Mouse (Mus musculus) granulocyte monocyte progenitor cell, adult 5-6 weeks (primary cell): ENCODE measurements around the gene Cdkal1. TPM values are rescaled to one million over a fixed set of nuclear protein-coding genes. Genes with fewer than 3 reads are reported as not detected.

Experiments
- ATAC-seq: replicated peaks from 2 replicates; pipeline ENCODE4 v1.8.0; 2016; ENCODE audit warnings: mild to moderate bottlenecking, moderate TSS enrichment, inconsistent platforms; ENCODE audit not compliant: poor library complexity, severe bottlenecking
- total RNA-seq, 2 experiments: library from RNA; stranded (forward) in 1 of 2; stranded (reverse) in 1 of 2; fragments of 200-712, 200-1000 nt in 1 of 2; fragments of >200 nt in 1 of 2; fragmentation: Nextera tagmentation in 1 of 2; gene quantifications; 2 replicates each; pipeline ENCODE4 v1.2.3; 2014 to 2017

Gene Cdkal1
- total RNA-seq, 2 experiments from 2014 or later: 21.8 to 30.4 TPM

- no peak for ATAC-seq
Measured at GRCm38 (mm10) chr13:29218594-29219230, 636.8 kb downstream of the Cdkal1 start.

DNA sequence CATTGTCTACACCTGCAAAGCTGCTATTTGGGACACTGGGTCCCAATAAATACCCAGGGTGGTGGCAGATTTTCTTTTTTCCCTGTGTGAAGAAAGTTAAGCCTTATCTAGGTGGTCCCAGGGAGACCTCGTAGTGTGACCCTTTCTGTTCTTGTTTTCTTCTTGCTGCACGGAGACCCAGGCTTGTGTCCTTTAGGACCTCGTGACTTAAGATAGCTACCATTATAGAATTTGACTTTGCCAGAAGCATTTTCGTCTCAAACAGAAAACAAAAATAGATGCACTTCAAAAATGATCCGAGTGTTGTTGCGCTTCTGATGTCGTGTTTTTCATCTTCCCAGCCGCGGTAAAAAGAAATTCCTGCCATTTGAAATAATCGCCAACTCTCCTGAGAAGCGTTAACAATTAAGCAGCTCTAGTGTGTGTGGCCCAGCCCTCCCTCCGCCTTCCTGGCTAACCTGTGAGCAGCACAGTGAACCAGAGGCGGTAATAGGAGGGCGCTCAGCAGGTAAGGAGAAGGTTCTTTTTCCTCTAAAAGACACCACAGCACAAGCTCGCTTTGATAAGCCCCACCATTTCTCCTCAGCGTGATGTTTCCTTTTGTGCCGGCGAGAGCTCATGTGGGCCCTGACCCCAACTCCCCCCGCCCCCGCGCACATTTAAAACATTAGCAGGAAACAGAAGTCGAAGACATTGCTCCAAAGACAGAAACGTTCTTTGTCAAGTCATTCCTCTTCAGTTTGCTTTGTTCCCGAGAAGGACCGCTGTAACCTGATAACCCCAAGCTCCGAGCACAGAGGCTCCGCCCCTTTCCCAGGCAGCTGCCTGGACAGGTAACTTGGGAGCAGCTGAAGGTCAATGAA lies 645.1 kb downstream of the Cdkal1 start:
- ATAC-seq: peak; percentile 50; the same call in 1 of the 2 replicates

DNA sequence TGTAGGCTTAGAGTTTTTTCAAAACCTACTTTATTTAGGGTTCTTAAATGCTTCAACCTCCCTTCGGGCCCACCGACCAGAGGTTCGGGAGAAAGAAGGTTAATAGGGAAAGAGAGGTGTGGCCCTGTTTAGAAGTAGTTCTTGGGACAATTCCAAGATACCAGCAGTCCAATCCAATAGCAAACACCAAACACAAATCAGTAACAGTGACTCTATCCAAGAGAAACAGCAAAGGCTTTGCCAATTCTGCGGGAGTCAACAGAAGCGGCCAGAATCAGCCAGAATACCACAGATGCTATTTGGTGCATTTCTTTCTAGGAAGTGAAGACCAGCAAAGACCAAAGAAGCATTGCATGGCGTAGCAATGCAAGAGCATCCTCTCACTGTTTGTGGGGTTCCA lies 646.7 kb downstream of the Cdkal1 start:
- ATAC-seq: no peak

DNA sequence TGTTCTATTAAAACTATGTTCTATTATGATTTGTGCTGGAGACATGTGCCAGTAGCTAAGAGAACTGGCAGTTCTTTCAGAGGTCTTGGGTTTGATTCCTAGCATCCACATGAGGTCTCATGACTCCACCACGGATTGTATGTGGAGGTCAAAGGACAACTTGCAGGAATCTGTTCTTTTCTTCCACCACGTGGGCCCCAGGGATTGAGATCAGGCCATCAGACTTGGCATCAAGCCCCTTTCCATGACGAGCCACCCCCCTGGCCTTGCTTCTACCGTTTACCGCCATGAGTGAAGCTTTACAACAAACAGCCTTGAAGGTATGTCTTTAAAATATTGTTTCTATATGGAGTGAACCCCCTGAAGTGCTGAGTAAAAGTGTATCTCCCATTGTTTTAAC lies 651.6 kb downstream of the Cdkal1 start:
- no peak for ATAC-seq

- no peak for ATAC-seq
Measured at GRCm38 (mm10) chr13:29203426-29203825, 652.0 kb downstream of the Cdkal1 start.

DNA sequence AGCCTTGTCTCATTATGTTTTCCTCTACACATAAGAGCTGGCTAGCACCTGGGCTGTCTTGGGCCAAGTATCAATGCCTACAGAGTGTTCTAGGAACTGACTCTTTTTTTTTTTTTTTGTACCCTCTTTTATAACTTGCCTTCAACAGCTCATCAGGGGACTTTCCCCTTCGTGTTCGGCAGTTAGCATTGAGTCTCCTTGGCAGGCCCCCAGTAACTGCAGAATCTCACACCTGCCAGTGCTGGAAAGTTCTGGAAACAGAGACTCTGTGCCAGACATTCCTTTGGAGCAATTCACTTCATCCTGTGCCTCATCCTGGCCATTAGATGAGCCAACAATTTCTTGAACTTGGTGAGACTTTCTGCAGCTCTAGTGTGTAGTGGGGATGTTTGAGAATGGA lies 652.9 kb downstream of the Cdkal1 start:
- ATAC-seq: no peak

GRCm38 (mm10) chr13:29199679-29200078 lies 655.8 kb downstream of the Cdkal1 start:
- no peak for ATAC-seq

- no peak for ATAC-seq
Measured at GRCm38 (mm10) chr13:29196798-29197498, 658.5 kb downstream of the Cdkal1 start.

- ATAC-seq: no peak
Measured at GRCm38 (mm10) chr13:29195722-29196121, 659.8 kb downstream of the Cdkal1 start.

DNA sequence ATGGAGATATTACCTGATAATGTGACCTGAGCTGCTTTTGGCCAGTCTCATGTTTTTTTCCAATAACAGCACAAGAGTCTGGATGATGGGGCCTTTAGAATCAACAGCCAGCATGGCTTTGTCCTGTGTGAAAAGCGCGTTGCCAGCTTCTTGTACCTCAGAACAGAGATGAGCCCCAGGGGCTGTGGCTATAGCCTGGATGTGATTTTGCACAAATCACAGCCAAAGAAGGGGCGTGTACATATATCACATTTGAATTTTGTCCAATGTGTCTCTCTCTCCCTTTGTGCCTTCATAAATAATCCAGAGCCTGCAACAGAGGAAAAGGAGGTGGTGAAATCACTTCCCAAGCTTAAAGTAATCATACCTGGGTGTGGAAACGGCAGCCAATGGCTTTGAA lies 660.5 kb downstream of the Cdkal1 start:
- ATAC-seq: no peak

DNA sequence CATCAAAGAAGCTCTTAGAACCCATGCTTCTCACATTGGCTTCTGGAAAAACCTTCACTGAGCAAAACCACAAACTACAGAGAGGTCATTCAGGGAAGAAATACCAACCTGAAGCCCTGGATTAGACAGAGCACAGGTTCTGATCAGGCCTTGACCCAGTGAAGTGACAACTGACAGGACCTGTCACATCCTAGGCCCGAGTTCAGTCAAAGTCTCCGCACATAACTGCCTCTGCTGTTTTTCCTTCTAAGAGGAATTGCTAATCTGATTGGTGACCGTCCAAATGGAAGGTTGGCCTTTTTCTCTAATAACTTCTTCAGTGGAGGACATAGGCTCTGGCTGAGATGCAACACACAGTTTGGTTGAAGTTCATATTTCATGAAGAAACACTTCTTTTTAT lies 662.8 kb downstream of the Cdkal1 start:
- ATAC-seq: no peak

GRCm38 (mm10) chr13:29190548-29190947 lies 664.9 kb downstream of the Cdkal1 start:
- no peak for ATAC-seq

- no peak for ATAC-seq
Measured at GRCm38 (mm10) chr13:29186748-29187147, 668.7 kb downstream of the Cdkal1 start.

DNA sequence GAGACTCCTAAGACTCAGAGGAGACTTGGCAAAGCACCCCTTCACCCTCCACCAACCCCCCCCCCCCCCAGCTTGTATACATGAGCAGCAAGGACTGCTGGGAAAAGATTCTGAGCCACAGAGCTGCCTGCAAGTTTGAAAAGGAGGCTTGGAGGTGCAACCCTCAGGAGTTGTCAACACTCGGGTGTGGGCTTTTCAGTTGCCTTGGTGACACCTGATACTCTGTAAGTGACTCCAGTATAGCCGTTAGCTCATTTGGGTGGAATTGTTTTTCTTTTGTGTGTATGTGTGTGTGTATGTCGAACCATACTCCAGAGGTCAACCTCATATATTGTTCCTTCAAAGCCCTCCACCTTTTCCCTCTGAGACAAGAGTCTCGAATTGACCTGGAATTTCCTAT lies 669.9 kb downstream of the Cdkal1 start:
- ATAC-seq: no peak

GRCm38 (mm10) chr13:29184545-29184944 lies 670.9 kb downstream of the Cdkal1 start:
- no peak for ATAC-seq

- no peak for ATAC-seq
Measured at GRCm38 (mm10) chr13:29179861-29180260, 675.6 kb downstream of the Cdkal1 start.

DNA sequence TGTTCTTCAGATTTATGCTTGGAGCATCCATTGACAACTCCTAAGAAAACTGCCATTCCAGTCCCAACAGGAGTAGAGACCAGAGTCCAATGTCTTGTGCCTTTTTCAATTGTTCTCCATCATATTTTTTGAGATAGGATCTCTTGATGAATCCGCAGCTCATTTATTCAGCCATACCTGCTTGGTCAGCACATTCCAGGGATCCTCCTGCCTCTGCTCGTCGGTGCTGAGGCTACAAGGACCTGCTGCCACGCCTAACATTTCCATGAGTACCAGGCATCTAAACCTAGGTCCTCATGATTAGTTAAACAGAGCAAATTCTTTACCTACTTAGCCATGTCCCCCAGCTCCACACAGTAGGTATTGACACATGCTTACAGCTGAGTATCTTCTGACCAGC lies 676.2 kb downstream of the Cdkal1 start:
- no peak for ATAC-seq

- ATAC-seq: no peak
Measured at GRCm38 (mm10) chr13:29177889-29178486, 677.5 kb downstream of the Cdkal1 start.

GRCm38 (mm10) chr13:29169356-29169755 lies 686.1 kb downstream of the Cdkal1 start:
- ATAC-seq: peak; percentile 56

DNA sequence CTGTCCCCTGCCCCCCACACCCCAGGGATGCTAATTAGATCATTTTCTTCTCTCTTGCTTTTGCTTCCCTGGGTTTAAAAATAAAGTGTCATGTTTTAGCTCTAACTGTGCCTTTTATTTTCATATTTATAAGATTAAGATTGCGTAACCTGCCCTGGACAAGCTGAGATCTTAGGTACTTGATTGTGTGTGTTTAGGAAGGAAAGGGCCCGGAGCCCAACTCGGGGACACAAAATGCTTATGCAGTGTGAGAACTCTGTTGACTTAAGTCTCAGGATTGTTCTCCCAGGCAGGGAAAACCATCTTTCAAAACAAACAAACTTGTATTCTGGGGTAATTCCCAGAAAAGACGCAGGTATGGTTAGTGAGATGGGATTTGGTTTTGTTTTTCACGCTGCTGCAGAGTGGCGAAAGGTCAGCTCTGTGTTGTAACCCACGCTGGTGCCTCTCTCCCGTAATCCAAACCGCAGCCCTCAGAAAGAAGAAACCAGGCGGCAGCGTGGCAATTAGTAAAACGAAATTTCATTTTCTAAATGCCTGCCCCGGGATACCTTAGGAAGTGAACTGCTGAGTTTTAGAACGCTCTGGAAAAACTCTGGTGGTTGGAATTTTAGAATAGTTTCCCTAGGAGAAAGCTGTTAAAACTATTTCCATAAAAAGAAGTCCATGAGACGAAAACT lies 690.5 kb downstream of the Cdkal1 start:
- no peak for ATAC-seq
